Mouse (Mus musculus) layer of hippocampus, postnatal 36 days (tissue): Measurements from ENCODE around the gene Igbp1b. TPM values are rescaled to one million over a fixed set of nuclear protein-coding genes. Genes with fewer than 3 reads are reported as not detected.

Experiments
- DNase-seq, 2 experiments: peaks; one replicate each; pipeline ENCODE4 v3.0.0; 2022
- total RNA-seq, 2 experiments: library from RNA; stranded (reverse); gene quantifications; 2 replicates each; pipeline ENCODE4 v1.2.3; 2021

Igbp1b gene
- total RNA-seq = 1 to 10 TPM; 1.3 to 1.5 TPM

DNA sequence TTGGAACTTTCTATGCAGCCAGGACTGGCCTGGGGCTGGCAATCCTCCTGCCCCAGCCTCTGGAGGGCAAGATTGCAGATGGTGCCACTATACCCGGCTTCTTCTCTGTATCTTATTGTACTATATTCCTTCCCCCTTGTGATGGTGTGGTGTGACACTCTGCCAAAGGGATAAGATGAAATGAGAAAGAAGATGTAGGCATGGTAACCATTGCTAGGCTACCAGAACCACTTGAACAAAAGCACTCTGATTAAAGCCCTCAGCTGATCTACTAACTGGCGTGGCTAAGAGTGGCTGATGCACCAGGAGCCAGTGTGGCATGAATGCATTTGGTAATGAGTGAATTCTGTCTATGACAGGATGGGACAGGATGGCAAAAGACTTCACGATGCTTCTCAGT, at the start of gene Igbp1b:
TSS of gene Igbp1b (minus strand) at position 29 of the 400 bp plus-strand sequence.
- DNase-seq = no peak

DNA sequence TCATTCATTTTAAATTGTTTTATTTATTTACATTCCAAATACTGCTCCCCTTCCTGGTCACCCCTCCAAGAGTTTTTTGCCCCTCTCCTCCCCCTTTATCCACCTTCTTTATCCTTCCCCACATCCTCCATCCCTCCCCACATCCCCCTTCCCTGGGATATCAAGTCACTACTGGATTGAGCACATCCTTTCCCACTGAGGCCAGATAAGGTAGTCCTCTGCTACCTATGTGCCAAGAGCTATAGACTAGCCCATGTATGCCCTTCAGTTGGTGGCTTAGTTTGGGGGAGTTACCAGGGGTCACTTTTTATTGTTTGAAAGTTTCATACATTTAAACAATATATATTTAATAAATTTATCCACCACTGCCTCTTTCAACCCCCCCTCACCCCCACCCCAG, 24.6 kb upstream of the Igbp1b start:
- DNase-seq = no peak

DNA sequence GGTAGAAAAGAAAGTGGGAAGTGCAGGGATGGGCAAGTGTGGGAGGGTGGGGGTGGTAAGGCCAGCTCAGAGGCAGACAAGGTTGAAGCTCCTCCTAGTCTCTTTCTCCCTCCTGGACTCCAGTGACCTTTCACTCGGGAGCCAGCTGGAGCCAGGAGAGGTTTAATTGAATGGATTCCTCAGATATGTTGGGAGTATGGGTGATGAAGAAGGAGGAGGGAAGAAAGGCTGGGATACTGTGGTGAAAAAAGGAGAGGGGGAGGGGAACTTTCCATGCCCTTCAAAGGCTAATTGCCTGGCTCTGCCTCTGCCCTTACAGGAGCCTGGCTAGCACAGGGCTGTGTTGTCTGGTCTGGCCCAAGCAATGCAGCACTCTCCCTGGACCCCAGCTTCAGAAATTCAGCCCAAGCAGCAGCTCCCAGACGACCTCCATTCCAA, 14.4 kb upstream of the Igbp1b start:
- DNase-seq = no peak

DNA sequence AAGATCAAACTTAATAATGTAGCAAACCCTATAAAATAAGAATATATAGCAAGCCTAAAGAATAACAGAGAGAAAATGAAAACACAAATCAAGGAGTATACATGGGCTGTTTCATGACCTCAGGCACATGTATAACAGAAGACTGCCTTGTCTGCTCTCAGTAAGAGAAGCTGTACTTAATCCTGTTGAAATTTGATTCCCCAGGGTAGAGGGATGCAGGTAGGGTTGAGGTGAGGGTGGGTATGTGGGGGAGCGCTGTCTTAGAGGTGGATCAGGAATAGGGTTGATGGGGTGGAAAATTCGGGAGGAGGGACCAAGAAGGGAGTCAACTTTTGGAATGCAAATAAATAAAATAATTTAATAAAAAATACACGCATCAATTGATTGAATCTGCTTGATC, 7.1 kb upstream of the Igbp1b start:
- DNase-seq = no peak

- no peak for DNase-seq
These were observed 12.7 kb downstream of the Igbp1b start for GRCm38 (mm10) chr6:138645604-138646003.

- DNase-seq = no peak
These were observed 19.0 kb downstream of the Igbp1b start for GRCm38 (mm10) chr6:138639351-138639750.

DNA sequence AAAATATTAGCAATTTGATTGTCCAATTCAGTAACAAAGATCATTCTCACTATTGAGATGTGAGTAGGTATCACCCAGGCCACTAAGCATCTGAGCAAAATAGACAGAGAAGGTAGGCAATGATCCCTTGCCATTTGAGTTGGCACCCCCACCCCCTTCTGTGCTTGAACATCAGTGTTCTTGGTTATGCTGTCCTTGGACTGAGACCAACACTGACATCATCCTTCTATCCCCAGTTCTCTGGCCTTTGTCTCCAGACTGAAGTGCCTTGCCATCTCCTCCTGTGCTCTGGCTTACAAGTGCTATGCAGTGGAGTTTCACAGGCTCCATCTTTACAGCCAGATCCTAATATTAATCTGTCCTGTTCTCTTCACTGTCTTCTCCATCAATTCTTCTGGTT, 37.6 kb downstream of the Igbp1b start:
- DNase-seq = no peak

- DNase-seq = no peak
These were observed 39.9 kb downstream of the Igbp1b start for GRCm38 (mm10) chr6:138618396-138618795.

Other genes starting within 250 kb of the Igbp1b start
- gene Lmo3, start 76.6 kb downstream of the Igbp1b start, total RNA-seq = 100 to 1,000 TPM; 191 to 200 TPM